Mouse (Mus musculus): ENCODE measurements around the gene Plcl2.

DNA sequence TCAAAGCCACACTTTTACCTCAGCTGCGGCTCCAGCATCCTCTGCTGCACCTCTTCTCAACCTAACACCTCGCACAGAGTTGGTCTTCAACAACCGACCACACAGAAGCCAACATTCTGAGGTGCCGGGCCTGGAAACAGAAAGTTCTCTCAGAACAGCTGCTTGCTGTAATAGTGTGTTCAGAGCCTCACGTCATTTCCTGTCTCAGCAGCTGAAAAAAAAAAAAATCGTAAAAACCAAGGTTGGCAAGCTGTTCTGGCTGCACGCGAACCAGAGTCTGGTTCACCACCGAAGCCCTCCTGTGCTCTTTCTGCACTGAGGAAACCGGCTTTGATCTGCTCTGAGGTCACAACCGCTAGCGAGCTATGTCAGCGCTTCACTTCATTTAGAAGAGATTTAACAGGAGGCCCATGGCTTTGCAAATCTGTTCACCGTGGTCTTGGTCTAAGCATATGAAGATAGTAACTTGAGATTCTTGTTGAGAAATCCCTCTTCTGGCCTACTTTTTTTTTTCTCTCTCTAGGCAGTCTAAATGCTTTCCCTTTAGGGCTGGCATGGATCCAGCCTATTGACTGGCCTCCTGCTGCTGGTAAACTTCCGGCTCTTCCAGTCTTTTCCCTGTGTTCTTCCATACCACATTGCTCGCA lies 38.6 kb upstream of the Plcl2 start:
- no peak for TF ChIP-seq HCFC1 (IDR thresholded peaks at IDR 0.05; ENCODE audit: borderline replicate concordance, insufficient read depth, low read length)
- TF ChIP-seq MAFK (IDR thresholded peaks at IDR 0.05; ENCODE audit: insufficient read depth, low read depth, low read length) = no peak
- no peak for TF ChIP-seq CHD2 (IDR thresholded peaks at IDR 0.05; ENCODE audit: low read depth, low read length)
- no peak for TF ChIP-seq ZC3H11A (IDR thresholded peaks at IDR 0.05; ENCODE audit: borderline replicate concordance, low read depth, low read length)
- TF ChIP-seq ZNF384 (IDR thresholded peaks at IDR 0.05; ENCODE audit: low read depth, low read length) = no peak

Measured in ES-E14 (cell line).